Mouse (Mus musculus) splenic B cell, adult 2 months (primary cell): ENCODE data around the gene Gmds.

Experiments
- DNase-seq: peaks from one replicate; pipeline ENCODE4 v3.0.0-alpha.2; 2011; ENCODE audit warnings: low read depth, low spot score
- H3K27me3 ChIP-seq: 2 replicates; pipeline ENCODE4 v1.6.1; 2012; ENCODE audit warnings: mild to moderate bottlenecking, low read length, moderate library complexity, mixed read lengths; ENCODE audit not compliant: control insufficient read depth, poor library complexity, insufficient read depth, severe bottlenecking
- H3K36me3 ChIP-seq: 2 replicates; pipeline ENCODE4 v1.6.1; 2012; ENCODE audit warnings: mild to moderate bottlenecking, low read length, moderate library complexity, mixed read lengths; ENCODE audit not compliant: control insufficient read depth, poor library complexity, insufficient read depth, severe bottlenecking

The Gmds gene

DNA sequence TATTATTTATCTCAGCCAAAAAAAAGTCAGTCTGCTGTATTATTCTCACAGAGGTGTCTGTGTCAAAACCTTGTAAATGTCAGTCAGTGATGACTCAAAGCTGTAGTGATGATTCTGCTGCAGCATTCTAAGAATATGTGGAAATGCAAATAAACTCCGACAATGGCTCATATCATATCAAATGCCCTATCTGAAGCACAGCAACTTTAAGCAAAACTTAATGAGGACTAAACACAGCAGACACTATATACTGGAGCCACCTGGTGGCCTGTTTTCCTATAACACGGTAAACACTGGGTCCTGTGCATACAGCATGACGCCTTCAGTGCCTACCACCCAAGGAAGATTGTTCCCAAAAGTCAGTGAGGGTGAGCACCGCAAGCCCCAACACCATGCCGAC, 41.1 kb downstream of the Gmds start:
- DNase-seq: peak; percentile 61
- H3K36me3 ChIP-seq: no peaks in the 10 kb centered on the region
- no peaks in the 10 kb centered on the region for H3K27me3 ChIP-seq

GRCm38 (mm10) chr13:32294416-32295195, 43.9 kb downstream of the Gmds start:
- no peak for DNase-seq
- Histone ChIP-seq H3K36me3 (no peaks in the 10 kb centered on the region), H3K27me3 (no peaks in the 10 kb centered on the region)

- Histone ChIP-seq H3K36me3 (no peaks in the 10 kb centered on the region), H3K27me3 (no peaks in the 10 kb centered on the region)
- DNase-seq: no peak
Measured at GRCm38 (mm10) chr13:32272937-32273496, 65.5 kb downstream of the Gmds start.

DNA sequence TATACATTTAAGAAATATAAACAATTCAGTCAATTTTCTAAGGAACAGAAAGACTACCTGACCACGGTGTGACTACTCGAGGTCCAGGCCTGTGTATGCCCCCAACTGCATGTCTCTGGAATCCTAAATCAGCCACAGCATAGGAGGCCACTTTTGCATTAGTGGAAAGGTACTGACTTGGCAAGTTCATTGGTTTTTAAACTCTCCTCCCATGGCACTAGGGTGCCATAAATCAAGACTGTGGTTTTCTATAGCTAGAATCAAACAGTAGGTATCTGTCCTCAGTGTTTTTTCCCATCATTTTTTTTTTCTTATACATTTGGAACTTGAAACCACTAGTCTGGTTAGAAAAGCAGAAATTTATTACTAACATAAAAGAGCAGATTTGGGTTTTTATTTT, 68.8 kb downstream of the Gmds start:
- H3K27me3 ChIP-seq: no peaks in the 10 kb centered on the region
- DNase-seq: no peak
- H3K36me3 ChIP-seq: no peaks in the 10 kb centered on the region

GRCm38 (mm10) chr13:32269261-32269660, 69.3 kb downstream of the Gmds start:
- DNase-seq: no peak
- H3K36me3 ChIP-seq: no peaks in the 10 kb centered on the region
- no peaks in the 10 kb centered on the region for H3K27me3 ChIP-seq

DNA sequence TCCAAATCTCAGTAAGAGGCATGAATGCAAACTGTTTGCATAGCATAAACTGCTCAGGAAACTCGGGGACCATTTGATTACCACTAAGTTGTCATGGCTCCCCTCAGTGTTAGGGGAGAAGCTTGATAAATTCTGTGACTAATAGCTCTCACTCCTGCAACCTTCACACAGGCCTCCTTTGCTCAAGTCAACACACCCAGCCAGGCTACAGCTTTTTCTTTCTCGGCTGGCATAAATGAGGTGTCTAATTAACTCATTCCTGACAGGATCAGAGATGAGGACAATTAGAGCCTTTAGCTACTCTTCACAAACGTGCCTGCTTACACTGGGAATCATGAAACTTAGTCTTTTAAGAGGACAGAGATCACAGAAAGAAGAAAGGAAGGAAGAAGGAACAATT, 70.3 kb downstream of the Gmds start:
- Histone ChIP-seq H3K36me3 (no peaks in the 10 kb centered on the region), H3K27me3 (no peaks in the 10 kb centered on the region)
- no peak for DNase-seq

DNA sequence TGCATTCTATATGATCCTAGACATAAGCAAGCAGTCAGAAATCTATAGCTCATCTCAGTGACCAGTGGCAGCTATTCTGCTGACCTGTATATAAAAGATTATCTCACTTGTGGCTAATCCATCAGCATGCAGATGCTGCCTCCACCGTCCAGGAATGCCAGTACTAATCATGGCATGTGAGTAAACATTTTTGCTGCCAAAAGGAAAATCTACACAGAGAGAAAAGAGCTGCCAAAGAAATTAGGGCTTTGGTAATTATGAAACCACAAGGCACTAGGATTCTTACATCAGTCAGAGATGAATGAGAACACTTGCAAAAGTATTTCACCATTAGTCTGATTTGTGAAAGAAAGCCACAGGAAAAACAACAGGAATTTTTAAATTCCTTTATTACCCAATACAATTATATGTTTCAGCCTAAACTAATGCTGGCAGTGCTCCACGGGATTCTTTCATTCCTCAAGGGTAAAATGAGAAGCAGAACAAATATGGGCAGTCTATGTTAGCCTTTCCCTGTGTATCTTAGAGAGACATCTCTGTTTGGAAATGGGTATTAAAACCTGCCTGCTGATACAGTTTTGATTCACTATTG, 71.3 kb downstream of the Gmds start:
- DNase-seq: no peak
- H3K36me3 ChIP-seq: no peaks in the 10 kb centered on the region
- no peaks in the 10 kb centered on the region for H3K27me3 ChIP-seq

GRCm38 (mm10) chr13:32266721-32267120, 71.8 kb downstream of the Gmds start:
- Histone ChIP-seq H3K36me3 (no peaks in the 10 kb centered on the region), H3K27me3 (no peaks in the 10 kb centered on the region)
- DNase-seq: no peak

GRCm38 (mm10) chr13:32256121-32256520, 82.4 kb downstream of the Gmds start:
- no peaks in the 10 kb centered on the region for H3K36me3 ChIP-seq
- no peaks in the 10 kb centered on the region for H3K27me3 ChIP-seq
- DNase-seq: no peak

DNA sequence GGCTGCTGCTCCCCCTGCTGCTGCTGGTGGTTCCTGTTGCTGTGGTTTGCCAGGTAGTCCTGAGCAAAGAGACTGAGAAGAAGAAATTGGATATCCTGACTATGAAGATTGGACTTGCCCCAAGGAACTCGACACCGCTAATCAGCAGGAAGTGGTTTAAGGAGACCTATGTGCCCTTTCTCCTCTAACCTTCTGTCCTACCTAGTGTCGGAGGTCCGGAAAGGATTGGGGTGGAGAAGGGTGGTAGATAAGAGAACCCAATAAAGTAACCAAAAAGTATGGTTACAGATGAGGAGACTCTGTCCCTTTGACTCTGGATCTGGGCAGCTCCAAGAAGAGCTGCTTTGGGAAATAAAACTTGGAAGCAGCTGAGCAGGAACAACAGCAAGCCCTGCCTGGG, 86.3 kb downstream of the Gmds start:
- Histone ChIP-seq H3K36me3 (no peaks in the 10 kb centered on the region), H3K27me3 (no peaks in the 10 kb centered on the region)
- no peak for DNase-seq

- Histone ChIP-seq H3K36me3 (no peaks in the 10 kb centered on the region), H3K27me3 (no peaks in the 10 kb centered on the region)
- no peak for DNase-seq
Measured at GRCm38 (mm10) chr13:32242200-32242599, 96.3 kb downstream of the Gmds start.

DNA sequence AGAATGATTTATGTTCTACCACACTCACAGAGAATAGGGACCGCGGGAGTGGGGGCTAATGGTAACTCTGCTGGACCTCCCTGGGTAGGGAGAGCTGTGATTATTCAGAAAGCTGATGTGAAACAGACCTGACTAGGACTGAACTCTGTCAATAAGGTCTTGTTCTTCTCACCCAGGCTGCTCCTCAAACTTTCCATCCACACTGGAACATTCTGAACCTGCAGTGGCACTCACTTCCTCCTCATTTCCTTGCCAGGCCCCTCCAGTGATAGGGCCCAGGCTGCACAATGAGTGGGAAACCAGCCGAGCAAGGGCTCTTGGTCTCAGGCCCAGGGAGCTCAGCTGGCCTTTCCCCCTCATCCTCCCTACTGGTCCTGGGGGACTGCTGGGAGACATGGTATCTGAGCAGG, 102.3 kb downstream of the Gmds start:
- Histone ChIP-seq H3K27me3 (no peaks in the 10 kb centered on the region), H3K36me3 (no peaks in the 10 kb centered on the region)
- DNase-seq: no peak

GRCm38 (mm10) chr13:32235046-32235445, 103.5 kb downstream of the Gmds start:
- H3K27me3 ChIP-seq: no peaks in the 10 kb centered on the region
- no peak for DNase-seq
- H3K36me3 ChIP-seq: no peaks in the 10 kb centered on the region

DNA sequence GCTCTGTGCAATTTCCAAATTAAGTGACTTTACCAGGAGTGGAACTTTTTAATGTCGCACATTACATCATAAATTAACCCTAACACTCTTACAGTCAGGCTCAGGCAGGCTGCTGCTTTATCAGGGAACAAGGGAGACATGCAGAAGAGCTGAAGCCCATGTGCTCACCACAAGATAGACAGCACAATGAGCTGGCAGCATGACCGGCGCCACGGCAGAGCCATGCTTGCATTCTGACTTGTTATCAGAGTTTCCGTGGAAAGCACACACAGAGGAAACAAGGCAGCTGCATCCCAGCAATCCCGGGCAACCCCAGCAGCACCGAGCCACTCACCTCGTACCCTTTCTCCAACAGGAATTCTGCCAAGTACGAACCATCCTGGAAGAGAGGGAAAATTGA, 104.5 kb downstream of the Gmds start:
- no peak for DNase-seq
- no peaks in the 10 kb centered on the region for H3K36me3 ChIP-seq
- H3K27me3 ChIP-seq: no peaks in the 10 kb centered on the region

- no peaks in the 10 kb centered on the region for H3K36me3 ChIP-seq
- DNase-seq: no peak
- no peaks in the 10 kb centered on the region for H3K27me3 ChIP-seq
Measured at GRCm38 (mm10) chr13:32232391-32232790, 106.1 kb downstream of the Gmds start.
